Mouse (Mus musculus): Measurements from ENCODE around the gene Shisa5.

DNA sequence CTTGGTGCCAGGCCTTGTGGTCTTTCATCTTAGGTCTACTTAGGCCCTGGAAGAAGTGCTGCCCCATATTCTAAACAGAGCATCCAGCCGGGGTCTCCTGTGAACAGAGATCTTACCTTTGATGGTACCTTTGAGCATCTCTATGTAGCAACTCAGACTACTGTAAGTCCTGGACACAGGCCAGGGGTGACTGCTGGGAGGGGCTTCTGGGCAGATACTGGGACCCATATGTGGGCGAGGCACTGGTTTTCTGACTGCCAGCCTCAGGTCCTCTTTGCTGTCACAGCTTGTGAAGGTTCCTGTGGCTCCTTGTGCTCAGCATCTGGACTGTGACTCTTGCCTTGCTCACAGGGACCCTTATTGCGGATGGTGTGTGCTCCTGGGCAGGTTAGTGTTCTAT, 64.2 kb downstream of the Shisa5 start:
- TF ChIP-seq E2F4 (IDR thresholded peaks at IDR 0.05; ENCODE audit: insufficient read depth) (no peak), POLR2A (IDR thresholded peaks at IDR 0.05; ENCODE audit: insufficient read length, low read depth) (no peak), MYOG (IDR thresholded peaks at IDR 0.05; ENCODE audit: control insufficient read depth in 1 of 3, insufficient read depth in 1 of 3, insufficient read length in 2 of 3, low read depth in 2 of 3) (no peak), TCF12 (IDR thresholded peaks at IDR 0.05; ENCODE audit: insufficient read depth, poor library complexity, severe bottlenecking) (no peak), CEBPB (IDR thresholded peaks at IDR 0.05; ENCODE audit: insufficient read depth, poor library complexity, severe bottlenecking) (no peak), MAX (IDR thresholded peaks at IDR 0.05; ENCODE audit: low read depth) (no peak), TCF3 (IDR thresholded peaks at IDR 0.05; ENCODE audit: insufficient read length, low read depth) (no peak), MYOD1 (IDR thresholded peaks at IDR 0.05; ENCODE audit: control insufficient read depth in 1 of 3, insufficient read length in 2 of 3, low read depth in 2 of 3) (no peak), SRF (IDR thresholded peaks at IDR 0.05; ENCODE audit: control insufficient read depth, insufficient read length, low read depth) (no peak), USF1 (IDR thresholded peaks at IDR 0.05; ENCODE audit: low read depth) (no peak), POLR2AphosphoS2 (IDR thresholded peaks at IDR 0.05; ENCODE audit: insufficient read length, low read depth) (no peak), REST (IDR thresholded peaks at IDR 0.05; ENCODE audit: insufficient read depth, insufficient read length) (no peak)
